Mouse (Mus musculus) cerebellum, postnatal 4 days (tissue): ENCODE data around the gene Alpk3.

Experiments
- DNase-seq, 2 experiments: peaks; one replicate each; pipeline ENCODE4 v3.0.0; 2022; ENCODE audit warnings: low spot score in 2 of 2, mixed read lengths in 1 of 2

The Alpk3 gene

DNA sequence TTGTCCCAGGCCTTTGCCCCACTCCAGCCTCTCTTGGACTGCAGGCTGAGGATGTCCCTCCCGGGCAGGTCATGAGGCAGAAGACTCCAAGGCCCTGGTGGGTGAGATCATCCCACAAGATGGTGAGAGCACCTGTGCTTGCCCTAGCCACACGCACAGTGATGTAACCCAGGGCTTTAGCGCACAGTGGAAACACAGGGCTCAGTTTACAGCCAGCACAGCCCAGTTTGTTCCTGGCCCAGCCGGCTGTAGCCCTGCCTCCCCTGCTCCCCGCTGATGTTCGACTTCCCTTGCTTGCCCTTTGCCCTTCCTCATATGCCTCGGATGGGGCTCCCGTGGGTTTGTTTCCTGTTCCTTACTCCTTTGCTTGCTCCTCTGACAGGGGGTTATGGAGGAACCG is 17.1 kb downstream of the Alpk3 start:
- no peak for DNase-seq

DNA sequence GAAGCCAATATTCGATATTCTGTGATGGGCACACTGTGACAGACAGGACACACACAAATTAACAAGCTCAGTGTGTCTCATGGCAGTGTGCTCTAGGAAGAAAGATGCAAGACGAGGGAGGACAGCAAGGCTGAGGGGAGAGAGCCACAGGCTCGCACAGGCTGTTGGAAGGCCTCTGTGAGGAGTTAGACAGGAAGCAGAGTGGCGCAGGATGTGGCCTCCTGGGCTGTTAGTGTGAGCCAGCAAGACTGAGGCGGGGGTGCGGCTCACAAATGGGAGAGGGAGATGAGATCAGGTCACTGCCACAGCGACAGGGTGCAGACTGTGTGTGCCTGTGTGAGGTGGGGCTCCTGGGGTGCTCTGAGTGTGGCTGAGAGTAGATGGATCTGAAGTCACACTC is 17.9 kb downstream of the Alpk3 start:
- no peak for DNase-seq

DNA sequence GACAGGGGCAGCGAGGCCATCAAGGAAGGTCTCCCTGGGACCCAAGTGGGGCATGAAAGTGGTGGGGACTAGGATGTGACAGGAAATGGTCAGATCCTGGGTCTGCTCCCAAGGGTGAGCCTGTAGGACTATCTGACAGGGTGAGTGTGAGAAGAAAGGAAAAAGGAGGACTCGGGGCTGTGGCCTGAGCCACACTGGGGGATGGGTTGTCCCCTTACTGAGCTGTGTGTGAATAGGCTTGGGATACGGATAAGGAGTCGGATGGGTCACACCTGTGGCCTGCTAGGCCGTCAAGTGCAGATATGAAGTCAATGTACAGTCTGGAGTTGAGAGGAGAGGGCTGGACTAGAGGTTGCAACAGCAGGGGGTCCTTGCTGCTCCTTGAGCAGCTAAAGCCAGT is 18.3 kb downstream of the Alpk3 start:
- DNase-seq, result no peak

DNA sequence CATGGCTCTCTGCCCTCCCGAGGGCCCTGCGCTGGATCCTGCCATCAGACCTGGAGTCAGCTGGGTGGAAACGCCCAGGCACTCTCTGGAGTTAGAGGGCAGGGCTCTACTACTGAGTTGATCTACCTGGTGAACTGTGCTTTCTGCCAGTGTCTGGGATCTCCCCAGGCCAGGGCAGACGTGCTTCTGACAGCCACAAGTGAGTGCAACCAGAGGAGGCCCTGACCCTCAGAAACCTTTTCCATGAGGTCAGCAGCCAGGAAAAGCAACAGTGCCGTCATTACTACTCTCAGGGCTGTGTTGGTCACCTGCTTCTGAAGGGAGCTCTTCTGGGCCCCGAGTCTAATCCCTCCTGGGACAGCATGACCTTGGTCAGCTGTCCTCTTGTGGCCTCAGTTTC is 19.6 kb downstream of the Alpk3 start:
- no peak for DNase-seq

DNA sequence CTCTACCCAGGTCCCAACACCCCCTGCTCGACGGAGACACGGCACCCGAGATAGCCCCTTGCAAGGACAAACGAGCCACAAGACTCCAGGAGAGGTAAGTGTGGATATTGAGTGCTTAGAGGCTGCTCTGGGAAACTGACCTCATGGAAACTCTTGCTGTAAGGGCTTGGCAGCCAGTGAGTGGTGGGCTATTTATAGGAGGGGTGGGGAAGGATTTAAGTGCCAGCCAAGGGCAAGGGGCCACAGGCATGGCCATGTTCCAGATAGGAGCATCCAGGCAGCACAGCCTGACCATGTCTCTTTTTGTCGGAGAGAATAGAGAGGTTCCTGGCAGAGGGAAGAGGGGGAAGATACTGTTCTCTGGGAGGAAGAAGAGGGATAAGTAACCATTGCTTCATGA is 21.3 kb downstream of the Alpk3 start:
- no peak for DNase-seq

DNA sequence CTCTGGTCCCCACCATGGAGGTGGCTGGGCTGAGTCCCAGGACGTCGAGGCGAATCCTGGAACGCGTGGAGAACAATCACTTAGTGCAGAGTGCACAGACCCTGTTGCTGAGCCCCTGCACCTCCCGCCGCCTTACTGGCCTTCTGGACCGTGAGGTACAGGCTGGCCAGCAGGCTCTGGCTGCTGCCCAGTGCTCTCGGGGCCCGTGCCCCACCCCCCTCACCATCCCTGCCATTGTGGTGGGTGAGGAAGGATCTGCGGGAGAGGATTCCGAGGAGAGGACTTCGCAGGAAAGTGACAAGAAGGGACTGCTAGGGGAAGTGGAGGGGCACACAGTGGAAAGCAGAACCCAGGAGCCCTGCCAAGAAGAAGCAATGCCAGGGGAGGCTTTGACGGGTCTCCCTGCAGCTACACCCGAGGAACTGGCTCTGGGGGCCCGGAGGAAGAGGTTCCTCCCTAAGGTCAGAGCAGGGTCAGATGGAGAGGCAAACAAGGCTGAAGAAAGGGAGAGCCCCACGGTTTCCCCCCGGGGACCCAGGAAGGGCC is 36.1 kb downstream of the Alpk3 start:
- DNase-seq, result peak in 1 of 2 experiments; percentile 17

DNA sequence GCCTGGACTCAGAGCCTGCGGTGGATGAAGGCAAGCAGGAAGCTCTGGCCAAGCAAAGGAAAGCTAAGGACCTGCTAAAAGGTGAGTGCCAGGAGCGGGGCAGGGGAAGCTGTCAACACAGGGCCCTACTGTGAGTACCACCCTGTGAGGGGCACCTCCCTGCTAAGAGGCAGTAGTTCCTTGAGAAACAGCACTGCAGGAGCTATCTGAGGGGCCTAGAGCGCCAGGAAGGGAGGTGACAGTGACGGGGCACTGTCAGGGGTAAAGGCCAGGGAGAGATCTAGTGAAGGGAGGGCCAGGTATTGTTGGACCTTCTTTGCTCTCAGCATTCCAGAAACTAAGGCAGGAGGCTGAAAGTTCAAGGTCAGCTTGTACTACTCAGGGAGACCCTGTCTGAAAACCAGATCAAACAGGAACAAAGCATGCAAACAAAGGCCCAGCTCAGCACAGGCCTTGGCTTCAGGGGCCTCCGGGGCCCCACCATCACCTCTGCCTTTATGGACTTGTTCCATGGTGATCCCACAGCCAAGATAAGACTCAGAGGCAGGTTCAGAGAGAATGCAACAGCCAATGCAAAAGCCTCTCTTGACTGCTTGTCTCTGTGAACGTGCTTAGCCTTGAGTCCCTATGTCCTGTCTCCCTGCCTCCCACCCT is 36.8 kb downstream of the Alpk3 start:
- no peak for DNase-seq

DNA sequence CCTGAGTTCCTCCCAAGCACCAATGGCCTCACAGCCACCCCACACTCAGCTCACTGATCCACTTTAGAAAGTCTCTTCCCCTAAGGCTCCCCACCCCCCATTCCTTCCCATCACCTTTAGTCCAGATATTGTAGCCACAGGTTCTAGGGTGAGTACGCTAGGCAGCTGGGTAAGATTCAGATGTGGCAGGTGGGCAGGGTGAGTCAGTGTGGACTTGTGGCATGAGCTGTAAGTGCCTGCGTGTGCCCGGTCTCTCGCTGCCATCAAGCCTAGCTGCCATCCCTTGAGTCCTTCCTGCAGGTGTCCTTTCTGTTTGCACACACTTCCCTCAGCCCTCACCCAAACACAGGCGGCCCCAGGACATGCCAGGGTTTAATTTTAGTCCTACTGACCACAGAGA is 42.9 kb downstream of the Alpk3 start:
- no peak for DNase-seq

DNA sequence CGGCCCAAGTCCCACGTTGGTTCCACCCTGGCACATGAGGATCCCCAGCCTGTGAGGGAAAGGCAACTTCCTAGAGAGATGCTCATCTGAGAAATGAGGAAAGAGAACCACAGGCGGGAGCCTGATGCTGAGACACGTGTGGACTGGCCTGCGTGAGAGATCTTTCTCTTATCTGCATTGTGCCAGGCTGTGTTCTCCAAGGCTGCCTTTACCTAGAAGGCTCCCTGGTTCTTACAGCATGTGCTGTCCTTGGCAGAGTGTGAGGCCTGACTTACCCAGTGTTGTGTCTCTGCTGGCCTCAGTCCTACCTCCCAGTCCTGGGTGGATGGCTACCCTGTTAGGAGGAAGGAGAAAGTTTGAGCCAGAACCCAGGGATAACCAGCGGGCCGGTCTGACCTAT is 45.5 kb downstream of the Alpk3 start:
- DNase-seq, result no peak

DNA sequence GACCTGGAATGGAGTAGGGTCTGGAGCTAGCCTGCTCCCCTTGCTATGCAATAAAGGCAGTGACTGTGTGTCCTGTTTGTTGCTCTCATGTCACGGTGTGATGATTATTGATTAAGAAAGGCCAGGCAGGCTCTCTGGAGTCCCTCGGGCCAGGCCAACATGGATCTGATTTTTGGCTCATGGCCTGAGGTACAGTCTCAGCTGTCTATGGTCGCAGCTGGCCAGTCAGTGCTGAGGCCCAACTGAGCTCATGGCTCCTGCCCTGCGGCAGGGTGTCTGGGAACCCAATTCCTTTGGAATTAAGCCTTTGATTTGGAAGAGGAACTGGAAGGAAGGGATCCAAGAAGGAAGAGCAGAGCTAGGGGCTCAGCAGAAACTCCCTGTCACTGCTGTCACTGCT is 48.1 kb downstream of the Alpk3 start:
- peak in 1 of 2 experiments; percentile 16 for DNase-seq

DNA sequence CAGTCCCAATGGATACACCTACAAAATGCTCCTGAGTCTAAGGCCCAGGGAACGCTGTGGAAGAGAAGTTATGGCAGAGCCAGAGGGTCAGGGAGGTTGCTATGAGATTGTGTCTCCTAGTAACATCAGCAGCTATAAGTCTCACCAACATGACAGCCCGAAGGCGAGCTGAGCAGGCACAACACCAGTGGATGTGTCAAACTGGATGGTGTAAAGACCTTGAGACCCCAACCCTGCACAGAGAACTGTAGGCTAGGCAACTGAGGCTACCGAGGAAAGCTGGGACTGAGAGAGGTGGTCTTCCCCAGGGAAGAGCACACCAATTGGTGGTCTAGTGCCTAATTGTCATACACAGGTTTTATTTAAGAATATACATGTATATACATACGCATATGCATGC is 50.8 kb downstream of the Alpk3 start:
- no peak for DNase-seq

DNA sequence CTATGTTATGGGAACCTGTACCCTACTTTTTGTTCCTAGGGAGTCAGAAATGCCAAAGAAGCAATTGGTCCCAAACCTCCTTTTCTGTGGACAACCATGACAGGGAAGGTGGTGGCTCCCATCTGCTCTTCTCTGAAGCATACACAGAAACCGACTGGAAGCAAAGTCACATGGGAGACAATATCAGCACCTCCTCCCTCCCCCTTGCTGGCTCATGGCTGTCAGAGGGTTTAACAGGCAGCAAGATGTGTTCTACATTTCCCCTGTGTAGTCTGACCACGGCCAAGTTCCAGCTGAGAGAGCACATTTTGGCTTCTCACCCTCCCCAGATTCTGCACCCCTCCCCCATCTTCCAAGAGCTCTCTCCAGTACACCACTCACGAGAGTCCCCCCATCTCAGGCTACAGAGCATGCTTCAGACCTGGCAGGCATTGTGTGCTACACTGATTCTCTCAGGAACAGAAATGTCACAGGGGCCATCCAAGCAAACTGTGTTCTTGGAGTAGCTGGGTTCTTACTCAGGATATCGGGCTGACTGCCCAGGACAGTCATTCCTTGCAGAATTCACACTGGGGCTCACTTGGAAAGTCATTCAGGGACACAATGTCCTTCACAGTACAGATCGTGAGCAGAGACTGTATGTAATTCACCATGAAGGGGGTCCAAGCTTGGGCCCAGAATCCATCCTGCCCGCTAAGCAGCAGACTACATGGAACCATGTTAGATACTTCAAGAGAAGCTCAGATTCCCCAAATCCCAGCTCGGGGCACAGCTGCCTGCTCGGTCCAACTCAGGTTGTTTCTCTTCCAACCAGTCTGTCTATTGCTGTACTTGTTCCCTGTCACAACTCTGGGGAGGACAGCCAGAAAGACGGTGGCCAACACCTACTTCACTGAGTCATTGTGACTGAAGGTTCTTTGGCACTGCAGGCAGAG is 52.6 kb downstream of the Alpk3 start:
- DNase-seq, result peak in 1 of 2 experiments; percentile 34

DNA sequence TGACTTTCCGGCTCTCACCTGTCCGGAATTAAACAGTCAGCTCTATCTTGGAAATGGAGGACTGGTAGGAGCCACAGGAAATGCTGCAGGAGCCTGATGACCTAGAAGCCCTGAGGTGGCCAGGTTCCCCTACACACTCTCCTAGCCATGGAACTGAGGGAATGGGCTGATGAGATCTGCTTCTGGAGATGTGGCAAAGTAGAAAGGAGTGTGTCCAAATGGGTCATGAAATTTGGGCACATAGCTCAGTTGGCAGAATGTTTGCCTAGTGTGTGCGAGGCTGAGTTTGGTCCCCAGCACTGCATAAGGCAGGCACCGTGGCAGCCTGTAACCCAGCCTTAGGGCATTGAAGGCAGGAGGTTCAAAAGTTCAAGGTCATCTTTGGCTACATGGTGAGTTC is 53.4 kb downstream of the Alpk3 start:
- no peak for DNase-seq

DNA sequence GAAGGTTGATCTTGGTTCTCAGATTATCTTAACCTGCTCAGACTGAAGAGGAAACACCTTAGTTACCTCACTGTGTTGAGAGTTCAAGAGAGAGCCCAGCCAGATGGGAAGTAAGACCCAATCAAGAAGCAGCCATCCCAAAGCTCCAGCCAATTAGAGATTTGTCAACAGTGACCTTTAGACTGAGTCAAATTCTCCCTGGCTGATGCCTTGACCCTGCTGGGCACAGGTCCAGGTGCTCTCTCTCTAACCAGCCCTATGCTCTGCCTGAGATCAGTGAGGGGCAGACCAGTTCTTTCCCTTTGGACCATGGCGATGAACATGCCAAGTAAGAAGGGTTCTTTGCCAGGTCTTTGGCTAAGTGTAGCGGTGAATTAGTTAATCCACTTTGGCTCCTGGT is 54.3 kb downstream of the Alpk3 start:
- DNase-seq, result no peak

DNA sequence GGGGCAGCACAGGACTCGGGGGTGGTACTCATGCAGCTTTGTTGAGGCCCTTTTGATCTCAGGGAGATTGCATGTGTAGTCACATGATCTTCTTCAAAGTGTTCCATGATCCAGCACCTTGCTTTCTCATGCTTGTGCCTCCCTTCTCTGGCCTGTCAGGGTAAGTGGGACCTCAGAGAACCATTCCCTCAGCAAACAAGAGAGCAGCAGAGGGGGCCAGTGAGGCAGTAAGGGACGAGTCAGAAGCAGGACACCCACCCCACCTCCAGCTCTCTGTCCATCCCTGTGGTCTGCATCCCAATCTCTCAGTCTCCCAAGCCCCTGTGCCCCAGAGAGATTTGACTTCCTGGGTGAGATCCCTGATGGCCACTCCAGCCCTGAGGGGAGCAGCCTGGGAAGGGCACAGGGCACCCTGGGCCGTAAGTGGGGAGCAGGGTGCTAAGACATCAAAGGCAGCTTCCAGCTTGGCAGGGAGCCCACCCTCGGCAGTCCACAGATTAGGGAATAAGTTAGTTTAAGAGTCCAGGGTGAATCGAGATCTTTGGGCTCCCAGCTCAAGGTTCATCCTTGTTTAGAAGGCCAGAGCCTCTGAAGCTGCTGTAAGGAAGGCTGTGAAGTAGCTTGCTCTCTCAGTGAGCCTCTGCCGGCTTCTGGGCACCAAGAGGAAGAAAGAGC is 55.4 kb downstream of the Alpk3 start:
- no peak for DNase-seq

DNA sequence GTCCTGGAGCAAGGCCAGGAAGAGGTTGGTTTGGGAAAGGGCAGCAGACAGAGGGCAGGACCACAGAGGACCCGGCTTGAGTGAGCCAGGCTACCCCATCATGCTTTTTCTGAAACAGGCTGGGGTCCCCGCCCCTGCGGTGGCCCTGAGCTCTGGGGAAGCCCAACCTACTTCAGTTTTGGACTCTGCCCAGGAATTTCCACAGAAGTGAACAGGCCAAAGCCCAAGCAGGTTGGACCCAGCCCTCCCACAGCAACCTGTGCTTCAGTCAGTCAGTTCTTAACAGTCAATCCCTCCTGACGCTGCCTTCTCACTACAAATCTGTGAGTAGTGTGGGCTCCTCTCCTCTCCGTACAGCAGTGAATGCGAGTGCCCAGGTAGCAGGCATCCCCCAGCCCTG is 57.2 kb downstream of the Alpk3 start, which contains the start of gene Slc28a1:
Gene Slc28a1, plus strand, starts transcription at position 245 of the 400 bp plus-strand sequence.
- no peak for DNase-seq

DNA sequence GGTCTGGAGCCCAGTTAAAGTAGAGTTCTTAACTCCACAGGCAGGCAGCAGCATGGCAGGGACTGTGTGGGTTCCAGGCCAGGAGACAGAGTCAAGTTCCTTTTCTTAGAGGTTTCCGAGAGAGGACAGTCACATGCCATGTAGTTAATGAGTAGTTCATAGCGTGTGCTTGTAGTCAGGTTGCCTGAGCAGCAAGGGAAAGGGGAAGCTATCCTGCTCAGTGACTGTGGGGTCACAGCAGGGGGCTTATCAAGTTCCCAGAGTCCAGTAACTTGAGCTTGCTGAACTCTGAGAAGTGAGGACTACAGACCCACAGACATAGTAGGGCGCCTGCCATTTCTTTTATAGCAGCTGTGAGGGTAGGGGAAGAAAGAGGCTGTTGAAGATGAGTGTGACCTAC is 63.7 kb downstream of the Alpk3 start:
- no peak for DNase-seq

DNA sequence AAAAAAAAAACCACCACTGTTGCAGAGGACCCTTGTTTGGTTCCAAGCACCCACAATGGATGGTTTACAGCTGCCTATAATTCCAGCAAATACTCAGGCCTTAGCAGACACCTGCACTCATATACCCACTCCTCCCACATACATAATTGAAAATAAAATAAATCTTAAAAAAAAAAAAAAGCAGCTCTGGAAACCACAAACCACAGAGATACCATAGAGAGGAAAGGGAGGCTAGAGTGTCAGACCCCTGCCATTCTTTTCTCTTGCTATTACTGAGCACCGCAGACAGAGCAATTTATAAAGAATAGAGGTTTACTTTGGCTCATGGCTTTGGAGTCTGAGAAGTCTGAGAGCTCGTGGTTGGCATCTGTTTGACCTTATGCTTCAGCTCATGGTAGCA is 65.4 kb downstream of the Alpk3 start:
- no peak for DNase-seq

DNA sequence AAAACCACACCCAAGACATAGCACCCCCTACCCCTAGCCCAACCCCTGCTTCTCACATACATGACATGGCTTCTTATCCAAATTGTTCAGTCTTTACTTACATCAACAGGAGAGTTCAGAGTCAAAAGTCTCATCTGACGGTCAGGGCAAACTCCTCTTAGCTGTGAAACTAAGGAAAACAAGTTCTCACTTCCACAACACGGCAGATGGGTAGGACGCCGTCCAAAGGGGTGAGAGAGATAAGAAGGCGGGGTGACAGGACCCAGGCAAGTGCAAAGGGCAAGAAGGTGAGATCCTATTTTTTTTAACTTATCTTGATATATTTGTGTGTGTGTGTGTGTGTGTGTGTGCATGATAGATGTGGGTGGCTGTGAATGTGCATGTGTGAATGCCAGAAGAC is 66.2 kb downstream of the Alpk3 start:
- no peak for DNase-seq

DNA sequence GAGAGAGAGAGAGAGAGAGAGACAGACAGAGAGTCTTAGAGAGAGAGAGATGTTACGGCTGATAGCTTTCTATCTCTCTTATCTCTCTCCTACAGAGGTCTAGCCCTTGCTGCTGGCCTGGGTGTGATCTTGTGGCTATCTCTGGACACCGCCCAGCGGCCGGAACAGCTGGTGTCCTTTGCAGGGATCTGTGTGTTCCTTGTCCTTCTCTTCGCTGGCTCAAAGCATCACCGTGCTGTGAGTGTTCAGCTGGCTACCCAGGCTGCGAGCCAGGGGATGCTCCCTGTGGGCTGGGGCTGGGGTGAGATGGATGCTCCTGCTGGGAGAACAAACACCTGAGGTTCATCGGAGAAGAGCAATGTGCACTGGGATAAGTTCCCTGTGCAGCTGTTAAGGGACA is 67.4 kb downstream of the Alpk3 start:
- DNase-seq, result no peak

DNA sequence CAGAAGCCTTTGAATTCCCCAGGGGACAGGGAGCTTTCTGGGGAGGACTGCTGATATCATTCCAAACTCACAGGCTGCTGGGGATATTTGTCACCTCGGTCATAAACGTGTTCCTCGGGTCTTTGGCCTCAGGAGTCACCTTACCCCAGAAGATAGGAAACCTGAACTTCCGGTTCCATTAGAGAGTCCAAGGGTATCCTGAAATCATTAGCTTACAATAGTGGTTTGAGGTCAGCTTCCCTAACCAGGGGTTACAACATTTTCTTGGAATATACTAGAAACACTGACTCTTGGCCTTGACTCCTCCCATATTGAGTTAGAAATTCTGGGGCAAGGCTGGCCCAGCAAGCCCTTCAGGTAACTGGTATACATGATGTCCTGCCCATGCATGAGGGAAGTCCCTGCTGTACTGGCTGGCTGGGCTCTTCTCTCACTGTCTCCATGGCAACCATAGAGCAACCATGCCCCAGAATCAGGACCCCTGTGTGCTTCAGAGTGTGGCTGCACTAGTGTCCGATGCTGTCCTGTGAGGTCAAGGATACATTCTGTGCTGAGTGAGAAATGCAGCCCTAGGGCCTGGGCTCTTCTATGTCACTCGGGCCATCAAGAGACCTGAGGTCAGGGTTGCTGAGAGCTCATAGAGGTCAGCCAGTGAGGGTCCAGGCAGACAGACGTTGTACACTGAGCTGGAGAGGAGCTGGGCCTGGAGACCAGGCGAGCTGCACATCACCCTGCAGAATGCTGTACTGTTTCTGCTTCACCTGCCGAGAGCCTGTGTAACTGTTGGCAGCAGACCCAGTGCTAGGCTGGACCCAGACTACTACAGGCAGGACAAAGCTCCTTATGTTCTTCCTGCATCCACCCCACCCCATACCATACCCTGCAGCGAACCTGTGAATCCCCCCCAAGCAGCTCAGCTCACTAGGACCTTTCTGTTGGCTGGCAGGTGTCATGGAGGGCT is 68.1 kb downstream of the Alpk3 start:
- DNase-seq, result no peak
